Mouse (Mus musculus) macrophage (primary cell): ENCODE results near the gene Mup13. TPM values are rescaled to one million over a fixed set of nuclear protein-coding genes. Genes with fewer than 3 reads are reported as not detected.
"Not testable (repeated sequence)": the region's sequence is repeated elsewhere in the genome, so short reads cannot be mapped to it uniquely, and the experiment has no call there.

Experiments used
- H3K27ac ChIP-seq: fragments of 350-480 bp; formaldehyde crosslinking; 2 replicates; pipeline ENCODE4 v1.9.0; 2021
- H3K36me3 ChIP-seq: fragments of 350-480 bp; formaldehyde crosslinking; 2 replicates; pipeline ENCODE4 v1.9.0; 2021; ENCODE audit errors: inconsistent target
- H3K4me3 ChIP-seq: fragments of 350-480 bp; formaldehyde crosslinking; 2 replicates; pipeline ENCODE4 v1.9.0; 2021; ENCODE audit errors: inconsistent target
- H3K79me2 ChIP-seq: fragments of 350-480 bp; formaldehyde crosslinking; 2 replicates; pipeline ENCODE4 v1.9.0; 2021; ENCODE audit errors: inconsistent target
- WGBS: methylation state at CpG from one replicate; pipeline ENCODE4 v1.1.7; 2026; ENCODE audit warnings: inconsistent platforms; ENCODE audit not compliant: missing documents; 5-methylcytosine and 5-hydroxymethylcytosine counted together
- polyA plus RNA-seq: library from polyadenylated mRNA; stranded (reverse); fragments of 250-400 nt; gene quantifications from 3 replicates; pipeline ENCODE4 v1.2.4, GENCODE M21; 2018; ENCODE audit warnings: inconsistent platforms
- total RNA-seq, 78 experiments: library from RNA; depleted of rRNA; stranded (reverse); fragments of 250-400 nt; gene quantifications; 1 replicate in 9 of 78; 2 replicates in 24 of 78; 3 replicates in 43 of 78; 4 replicates in 2 of 78; pipeline ENCODE4 v1.2.4; 2018; ENCODE audit warnings: inconsistent platforms in 56 of 78

The Mup13 gene
- not detected for total RNA-seq (2018; cell fraction: chromatin; rRNA removed)
- not detected for total RNA-seq (2018; cell fraction: cytosol; rRNA removed)
- not detected for total RNA-seq (2018; cell fraction: nucleus; rRNA removed)
- polyA plus RNA-seq = not detected in 3 replicates

- not testable (repeated sequence) for H3K4me3 ChIP-seq, H3K36me3 ChIP-seq, H3K27ac ChIP-seq, H3K79me2 ChIP-seq
- no CpG with 5 or more reads among the region's 4 CpGs for WGBS
Measured at GRCm38 (mm10) chr4:61228186-61228585, at the start of gene Mup13. Mup13 (minus strand) TSS chr4:61228286.

Other genes with a start within 250 kb of the Mup13 start
- not detected in 3 replicates for gene Mup14, start 75.7 kb upstream of the Mup13 start, polyA plus RNA-seq
- not detected in 3 replicates for gene Mup15, start 211.5 kb upstream of the Mup13 start, polyA plus RNA-seq